Mouse (Mus musculus) gastrocnemius, postnatal 36 days (tissue): ENCODE results near the gene Gm17545. TPM values are rescaled to one million over a fixed set of nuclear protein-coding genes. Genes with fewer than 3 reads are reported as not detected.

Experiments used
- DNase-seq, 2 experiments: peaks; one replicate each; pipeline ENCODE4 v3.0.0; 2022
- intact Hi-C: fragments of 180-260 bp; cut with DNase I; formaldehyde crosslinking; loops from one replicate; pipeline ENCODE4 v1.15.1; 2025
- total RNA-seq, 2 experiments: library from RNA; stranded (reverse); gene quantifications; 2 replicates each; pipeline ENCODE4 v1.2.3; 2021

Gm17545 gene
- total RNA-seq, 2 experiments from 2014 or later = not detected

DNA sequence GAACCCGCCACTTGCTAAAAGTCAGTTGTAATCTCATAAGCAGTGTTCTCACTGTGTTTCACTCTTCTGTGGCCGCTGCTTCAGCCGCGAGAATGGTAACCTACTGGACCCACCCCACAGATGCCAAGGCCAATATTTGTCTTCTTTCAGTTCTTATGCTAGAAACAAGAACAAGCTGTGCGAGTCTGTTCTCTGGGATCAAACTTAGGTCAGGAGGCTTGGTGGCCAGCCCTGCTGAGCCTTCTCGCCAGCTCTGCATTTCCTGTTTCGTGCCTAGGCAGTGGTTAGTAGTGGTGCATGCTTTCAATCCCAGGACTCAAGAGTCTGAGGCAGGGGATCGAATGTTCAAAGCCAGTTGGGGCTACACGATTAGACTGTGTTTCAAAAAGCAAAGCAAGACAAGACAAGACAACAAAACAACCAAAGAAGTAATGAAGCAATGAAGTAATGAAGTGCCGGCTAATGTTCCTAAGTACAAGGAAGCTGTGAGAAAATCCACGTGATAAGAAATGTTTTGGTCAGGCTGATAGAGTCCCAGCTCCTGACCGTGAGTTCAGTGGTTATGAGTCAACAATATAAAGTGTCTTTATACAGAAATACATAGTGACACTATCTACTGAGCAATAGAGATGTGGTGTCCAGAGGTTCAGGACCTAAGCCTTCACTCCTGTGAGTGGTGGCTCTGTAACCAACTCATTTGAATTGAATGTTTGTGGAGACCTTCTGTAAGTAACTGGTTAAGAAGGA, 30.6 kb downstream of the Gm17545 start:
- no peak for DNase-seq
- intact Hi-C loops = no loop called here

DNA sequence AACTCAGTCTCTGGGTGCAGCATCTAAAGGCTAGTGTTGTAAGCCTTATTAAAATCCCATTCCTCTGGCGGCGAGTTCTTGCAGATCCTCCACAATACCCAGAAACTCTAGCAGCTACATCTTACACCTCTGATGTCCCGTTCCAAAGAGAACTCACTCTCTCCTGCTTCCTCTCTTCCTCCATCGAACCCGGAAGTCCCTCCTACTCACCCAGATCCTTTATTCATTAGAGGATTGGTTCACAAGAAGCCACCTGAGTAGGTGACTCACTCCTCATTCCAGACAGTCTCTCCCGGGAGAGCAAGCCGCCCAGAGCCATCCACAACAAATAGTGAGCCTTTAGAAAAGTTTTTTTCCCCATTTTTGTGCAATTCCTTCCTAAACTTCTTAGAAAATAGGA, 32.1 kb downstream of the Gm17545 start:
- intact Hi-C loops = no loop called here
- DNase-seq = no peak

DNA sequence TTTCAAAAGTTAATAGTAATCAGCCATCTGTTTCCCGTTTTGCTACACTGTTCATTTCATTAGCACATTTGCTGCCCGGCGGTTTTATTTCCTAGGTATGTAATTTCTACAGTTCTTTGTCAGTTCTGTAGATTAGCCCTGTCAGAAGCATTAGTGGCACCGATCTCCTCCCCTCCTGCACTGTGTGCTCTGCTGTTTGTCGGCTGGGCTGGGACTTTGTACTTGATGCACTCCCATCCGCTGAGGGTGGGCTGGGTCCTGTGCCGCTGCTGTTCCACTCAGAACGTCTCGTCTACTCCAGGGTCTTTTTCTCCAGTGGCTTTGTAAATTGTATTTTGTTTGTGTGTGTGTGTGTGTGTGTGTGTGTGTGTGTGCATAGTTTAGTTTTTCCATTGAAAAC, 34.9 kb downstream of the Gm17545 start:
- intact Hi-C loops = no loop called here
- no peak for DNase-seq

DNA sequence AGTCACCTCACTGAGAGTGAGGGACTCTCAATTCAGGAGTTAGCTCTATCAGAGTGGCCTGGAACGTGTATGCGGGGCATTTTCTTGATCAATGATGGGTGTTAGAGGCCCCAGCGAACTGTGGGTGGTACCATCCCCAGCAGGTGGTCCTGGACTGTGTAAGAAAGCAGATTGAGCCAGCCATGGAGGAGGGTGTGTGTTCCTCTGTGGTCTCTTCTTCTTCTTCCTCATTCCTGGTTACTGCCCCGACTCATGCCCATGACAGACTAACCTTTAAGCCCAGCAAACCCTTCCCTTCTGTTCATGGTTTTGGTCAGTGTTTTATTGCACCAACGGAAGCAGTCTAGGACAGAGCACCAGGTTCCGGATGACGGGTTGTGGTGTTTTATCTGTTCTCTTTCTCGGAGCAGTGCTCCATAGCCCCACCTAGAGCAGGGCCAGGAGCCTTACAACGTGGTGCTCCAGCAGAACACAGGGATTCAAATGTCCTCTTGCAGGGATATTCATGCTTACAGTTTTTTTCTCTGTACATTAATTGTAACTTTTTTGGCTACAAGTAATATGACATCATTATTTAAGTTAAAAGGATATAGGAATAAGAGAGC, 40.2 kb downstream of the Gm17545 start:
- DNase-seq = no peak
- intact Hi-C loops = no loop called here

DNA sequence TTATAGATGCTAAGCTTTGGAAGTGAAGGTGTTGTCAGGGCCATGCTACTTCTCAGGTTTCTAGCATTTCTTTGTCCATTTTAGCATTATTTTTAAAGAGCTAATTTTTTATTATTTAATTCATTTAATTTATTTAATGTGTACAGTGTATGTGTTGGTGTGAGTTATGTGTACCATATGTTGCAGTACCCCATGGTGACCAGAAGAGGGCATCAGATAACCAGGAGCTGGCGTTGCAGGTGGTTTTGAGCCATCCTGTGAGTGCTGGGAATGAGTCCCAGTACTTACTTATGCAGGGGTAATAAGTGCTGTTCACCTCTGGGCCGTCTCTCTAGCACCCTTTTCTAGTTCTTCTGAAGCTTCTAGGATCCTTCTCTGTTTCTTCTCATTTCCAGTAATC, 41.0 kb downstream of the Gm17545 start:
- intact Hi-C loops = no loop called here

DNA sequence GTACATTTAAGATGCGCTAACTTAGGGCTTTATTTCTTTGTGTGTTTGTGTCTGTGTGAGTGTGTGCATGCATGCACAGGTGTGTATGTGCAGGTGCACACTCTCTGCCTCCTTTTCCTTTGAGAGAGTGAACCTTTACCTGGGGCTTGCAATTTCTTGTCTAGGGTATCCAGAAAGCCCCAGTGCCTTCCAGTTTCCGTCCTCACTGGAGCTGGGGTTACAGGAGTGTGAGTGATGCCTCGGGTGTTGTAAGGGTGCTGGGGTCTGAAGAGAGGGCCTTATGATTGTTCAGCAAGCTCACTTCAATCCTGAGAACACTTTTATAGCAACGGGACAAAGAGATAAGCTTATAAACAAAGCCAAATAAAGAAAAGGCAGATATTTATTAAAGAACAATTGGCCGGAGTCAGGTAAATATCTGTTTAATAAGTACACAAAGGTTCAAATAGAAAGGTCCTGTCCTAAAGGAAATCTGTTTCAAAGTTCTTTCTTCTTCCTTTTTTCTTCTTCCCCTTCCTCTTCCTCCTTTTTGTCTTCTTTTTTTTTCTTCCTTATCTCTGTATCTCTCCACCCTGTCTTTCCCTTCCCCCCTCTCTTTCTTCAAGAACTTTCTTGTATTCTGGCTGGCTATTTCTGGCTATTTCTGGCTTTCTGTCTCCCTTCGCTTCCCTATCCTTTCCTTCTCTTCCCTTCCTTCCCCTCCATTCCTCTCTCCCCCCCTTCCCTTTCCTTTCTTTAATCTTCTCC, 43.1 kb downstream of the Gm17545 start:
- no peak for DNase-seq
- intact Hi-C loops = no loop called here

More for the DNA sequence above, 41.0 kb downstream of the Gm17545 start:
- DNase-seq = no peak

DNA sequence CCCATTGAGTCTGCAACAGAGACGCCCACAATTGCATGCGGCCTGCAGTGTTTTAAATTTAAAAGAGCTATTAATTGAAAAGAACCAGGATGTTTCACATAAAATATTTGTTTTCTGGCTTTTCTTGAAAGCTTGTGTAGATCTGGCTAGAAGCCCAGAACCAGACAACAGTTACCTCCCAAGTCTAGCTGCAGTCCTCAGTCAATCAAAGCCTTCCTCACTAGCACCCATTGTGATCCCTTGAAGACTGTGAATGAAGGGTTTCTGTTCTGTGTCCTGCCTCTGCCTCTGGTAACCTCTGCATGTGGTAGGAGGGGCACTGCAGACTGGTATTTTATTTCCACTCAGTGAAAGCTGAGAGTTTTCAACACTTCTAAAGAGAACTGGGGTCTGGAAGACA, 48.9 kb downstream of the Gm17545 start:
- intact Hi-C loops = no loop called here

DNA sequence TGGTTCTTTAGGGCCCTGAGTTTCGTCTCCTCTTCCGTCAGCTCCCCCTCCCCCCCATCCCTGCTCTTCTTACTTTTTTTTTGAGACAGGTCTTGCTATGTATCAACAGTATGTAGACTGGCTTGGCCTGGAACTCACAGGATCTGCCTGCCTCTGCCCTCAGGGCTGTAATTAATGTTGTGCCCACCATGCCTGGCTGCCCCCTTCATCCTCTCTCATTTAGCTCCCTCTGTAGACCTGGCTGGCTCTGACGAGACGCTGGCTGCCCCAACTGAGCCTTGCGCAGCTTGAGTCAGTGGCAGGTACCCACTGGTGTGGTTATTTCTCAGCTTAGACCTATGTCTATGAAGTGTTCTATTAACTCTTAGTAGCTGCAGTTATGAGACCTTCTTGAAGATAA, 49.5 kb downstream of the Gm17545 start:
- no peak for DNase-seq
- intact Hi-C loops = no loop called here

More for the DNA sequence above, 48.9 kb downstream of the Gm17545 start:
- DNase-seq = no peak

DNA sequence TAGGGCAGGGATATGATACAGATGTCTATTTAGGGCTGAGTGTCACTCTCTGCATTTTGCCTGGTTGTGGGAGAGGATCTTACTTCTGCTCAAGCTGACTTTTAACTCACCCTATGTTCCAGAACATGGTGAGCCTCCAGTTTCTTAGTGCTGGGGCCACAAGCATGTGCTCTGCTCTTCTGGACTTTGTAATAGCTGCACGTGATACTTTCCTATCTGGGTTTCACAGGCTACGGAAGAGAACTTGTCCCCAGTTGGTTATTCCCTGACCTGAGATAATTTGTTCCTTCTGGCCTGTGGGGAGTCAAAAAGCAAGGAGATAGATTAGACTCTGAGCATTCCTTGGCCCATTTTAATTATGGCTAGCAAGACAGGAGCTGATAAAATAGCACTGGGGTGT, 51.5 kb downstream of the Gm17545 start:
- intact Hi-C loops = no loop called here
- no peak for DNase-seq

Other genes with a start within 250 kb of the Gm17545 start
- gene Zfp809, start 228.6 kb upstream of the Gm17545 start, total RNA-seq = 1 to 10 TPM; 5.9 to 6.7 TPM
- not detected for gene Zfp599, start 194.4 kb upstream of the Gm17545 start, total RNA-seq
- under 1 TPM; 0.69 to 0.72 TPM for gene Zfp810, start 146.6 kb upstream of the Gm17545 start, total RNA-seq
- gene Anln, start 65.1 kb upstream of the Gm17545 start, total RNA-seq = 1 to 10 TPM in 1 of 2 experiments, under 1 TPM in 1; 0.96 to 1.6 TPM
- gene 9530077C05Rik, start 42.8 kb upstream of the Gm17545 start, total RNA-seq = under 1 TPM; 0.13 to 0.20 TPM
- 10 to 100 TPM; 31.3 to 33.2 TPM for gene Rp9, start 15.5 kb downstream of the Gm17545 start, total RNA-seq
- gene Bbs9, start 21.4 kb downstream of the Gm17545 start, total RNA-seq = 1 to 10 TPM; 6.8 to 8.7 TPM